Mouse (Mus musculus): ENCODE measurements around the gene Uggt1. TPM values are rescaled to one million over a fixed set of nuclear protein-coding genes. Genes with fewer than 3 reads are reported as not detected.

The Uggt1 gene
- polyA plus RNA-seq (2017; shearing (Covaris generic)) = 77.7 TPM

GRCm38 (mm10) chr1:36244058-36244827 lies at the start of gene Uggt1:
Gene Uggt1, minus strand, starts transcription at chr1:36244720.

GRCm38 (mm10) chr1:36274455-36274854 lies 29.9 kb upstream of the Uggt1 start, which contains the start of gene Neurl3:
Gene Neurl3, minus strand, starts transcription at chr1:36274679.

Other genes with a start within 250 kb of the Uggt1 start
- 18.8 TPM for gene Hs6st1, start 176.3 kb downstream of the Uggt1 start, polyA plus RNA-seq (2017; shearing (Covaris generic))
- 512 TPM for gene Neurl3, start 30.0 kb upstream of the Uggt1 start, polyA plus RNA-seq (2017; shearing (Covaris generic))
- gene Arid5a, start 63.0 kb upstream of the Uggt1 start, polyA plus RNA-seq (2017; shearing (Covaris generic)) = 674 TPM
- gene Kansl3, start 124.5 kb upstream of the Uggt1 start, polyA plus RNA-seq (2017; shearing (Covaris generic)) = 65.8 TPM
- 1.0 TPM for gene Fer1l5, start 127.6 kb upstream of the Uggt1 start, polyA plus RNA-seq (2017; shearing (Covaris generic))
- 23.5 TPM for gene Lman2l, start 200.6 kb upstream of the Uggt1 start, polyA plus RNA-seq (2017; shearing (Covaris generic))
- 6.1 TPM for gene Cnnm4, start 226.9 kb upstream of the Uggt1 start, polyA plus RNA-seq (2017; shearing (Covaris generic))

Data from effector memory CD4-positive, alpha-beta T cell, adult 7 months (primary cell).